Mouse (Mus musculus): ENCODE measurements at regions not wholly inside any gene's neighbourhood (a gene's known extent, or its start where the extent isn't known, plus 50 kb on each side); places are given as distances from the start of the nearest gene placed in this dataset.

DNA sequence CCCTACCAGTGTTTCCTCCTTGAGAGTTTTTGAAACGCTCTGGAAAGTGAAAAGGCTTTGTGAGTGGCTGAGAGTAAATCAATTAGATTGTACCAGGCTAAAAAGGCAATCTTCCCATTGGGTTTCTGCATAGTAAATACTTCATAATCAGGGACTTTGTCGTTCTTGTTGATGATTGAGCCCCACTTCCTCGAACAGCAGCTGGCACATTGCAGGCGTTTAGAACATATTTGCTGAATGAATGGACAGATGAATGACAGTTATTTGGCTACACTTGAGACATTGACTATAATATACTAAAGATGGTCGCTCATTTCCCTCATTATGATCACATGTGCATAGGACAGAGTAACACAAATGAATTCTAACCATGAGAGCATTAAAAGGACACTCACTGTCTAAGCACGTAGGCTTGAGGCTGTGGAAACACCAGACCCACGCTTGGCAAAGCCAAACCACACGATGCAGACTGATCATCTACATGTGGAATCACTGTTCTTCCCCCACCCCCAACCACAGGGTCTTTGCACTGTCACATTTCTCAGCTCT is 90.7 kb upstream of the Tyw5 start:
- TF ChIP-seq CTCF (IDR thresholded peaks at IDR 0.05), result no peak
- TF ChIP-seq EP300 (IDR thresholded peaks at IDR 0.05), result no peak
